Mouse (Mus musculus) cerebellum, postnatal 10 days (tissue): ENCODE measurements around the gene Tnr.
"Not testable (repeated sequence)": the region's sequence is repeated elsewhere in the genome, so short reads cannot be mapped to it uniquely, and the experiment has no call there.

Experiments used
- DNase-seq, 2 experiments: peaks; one replicate each; pipeline ENCODE4 v3.0.0; 2021; ENCODE audit warnings: mixed read lengths in 2 of 2

Tnr gene

GRCm38 (mm10) chr1:159966286-159966685 lies 442.7 kb downstream of the Tnr start:
- DNase-seq, result not testable (repeated sequence)

- no peak for DNase-seq
Measured at GRCm38 (mm10) chr1:159968395-159968794, 444.8 kb downstream of the Tnr start.

- peak; percentile 6 to 17 for DNase-seq
Measured at GRCm38 (mm10) chr1:159977786-159978185, 454.2 kb downstream of the Tnr start.

- DNase-seq, result peak; percentile 39 to 46
Measured at GRCm38 (mm10) chr1:159979096-159979495, 455.5 kb downstream of the Tnr start.

- DNase-seq, result peak; percentile 32 to 34
Measured at GRCm38 (mm10) chr1:159980355-159980754, 456.8 kb downstream of the Tnr start.
